Mouse (Mus musculus): Measurements from ENCODE around the gene Gab2. TPM values are rescaled to one million over a fixed set of nuclear protein-coding genes. Genes with fewer than 3 reads are reported as not detected.

Gab2 gene
- polyA plus RNA-seq, 1 experiment from 2014 or later, result 10.1 TPM

GRCm38 (mm10) chr7:97310341-97310635 lies 228.9 kb downstream of the Gab2 start:
- Histone ChIP-seq H3K27ac (ENCODE audit: low read depth, low read length) (no peak overlapping the region), H3K4me1 (ENCODE audit: control insufficient read depth, insufficient read depth, low read length) (no peaks in the 10 kb centered on the region), H3K27me3 (replicated peaks; ENCODE audit: control insufficient read depth, insufficient read depth, low read length) (no peaks in the 10 kb centered on the region), H3K4me2 (ENCODE audit: low read length) (no peak overlapping the region), H3K9ac (ENCODE audit: low read length) (no peak overlapping the region), H3K4me3 (ENCODE audit: low read depth, low read length) (no peak overlapping the region), H3K36me3 (ENCODE audit: control insufficient read depth, insufficient read depth, low read length) (peaks cover 66% of the 10 kb centered on the region), H3K9me3 (replicated peaks; ENCODE audit: control insufficient read depth, low read length) (no peaks in the 10 kb centered on the region)
- WGBS, result 85% methylated on average over 3 of the region's 3 CpGs
- DNase-seq (ENCODE audit: low spot score) (no peak), ATAC-seq (no peak)

- peaks cover 63% of the 10 kb centered on the region for H3K36me3 ChIP-seq (ENCODE audit: control insufficient read depth, insufficient read depth, low read length)
- ATAC-seq, result no peak
- no peak overlapping the region for H3K27ac ChIP-seq (ENCODE audit: low read depth, low read length)
- no peak for DNase-seq (ENCODE audit: low spot score)
- 93% methylated on average over 14 of the region's 14 CpGs for WGBS
- no peak overlapping the region for H3K9ac ChIP-seq (ENCODE audit: low read length)
- no peaks in the 10 kb centered on the region for H3K27me3 ChIP-seq (replicated peaks; ENCODE audit: control insufficient read depth, insufficient read depth, low read length)
- H3K9me3 ChIP-seq (replicated peaks; ENCODE audit: control insufficient read depth, low read length), result no peaks in the 10 kb centered on the region
- no peak overlapping the region for H3K4me2 ChIP-seq (ENCODE audit: low read length)
- no peaks in the 10 kb centered on the region for H3K4me1 ChIP-seq (ENCODE audit: control insufficient read depth, insufficient read depth, low read length)
- H3K4me3 ChIP-seq (ENCODE audit: low read depth, low read length), result no peak overlapping the region
These were observed 230.2 kb downstream of the Gab2 start for GRCm38 (mm10) chr7:97311620-97312019.

DNA sequence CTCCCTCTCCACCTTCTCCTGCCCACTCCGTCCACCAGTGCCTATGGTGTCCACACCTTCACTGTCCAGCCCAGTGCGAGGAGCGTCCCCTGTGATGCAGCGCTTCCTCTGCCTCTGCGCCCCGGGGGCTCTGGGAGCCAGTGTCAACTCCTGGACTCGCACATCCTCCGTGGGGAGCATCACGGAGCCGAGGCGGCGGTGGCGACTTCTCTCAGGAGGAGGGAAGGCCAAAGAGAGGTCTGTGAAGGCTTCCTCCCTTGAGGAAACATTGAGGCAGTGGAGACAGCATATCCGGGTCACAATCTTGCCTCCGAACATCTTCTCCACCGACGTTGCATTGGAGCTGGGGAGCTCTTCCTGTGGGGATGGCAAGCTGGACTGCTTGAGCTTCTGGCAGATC lies 230.8 kb downstream of the Gab2 start:
- no peak for ATAC-seq
- 92% methylated on average over 17 of the region's 17 CpGs for WGBS
- Histone ChIP-seq H3K9ac (ENCODE audit: low read length) (no peak overlapping the region), H3K27me3 (replicated peaks; ENCODE audit: control insufficient read depth, insufficient read depth, low read length) (no peaks in the 10 kb centered on the region), H3K9me3 (replicated peaks; ENCODE audit: control insufficient read depth, low read length) (no peaks in the 10 kb centered on the region), H3K27ac (ENCODE audit: low read depth, low read length) (no peak overlapping the region), H3K4me3 (ENCODE audit: low read depth, low read length) (no peak overlapping the region), H3K36me3 (ENCODE audit: control insufficient read depth, insufficient read depth, low read length) (peaks cover 57% of the 10 kb centered on the region), H3K4me2 (ENCODE audit: low read length) (no peak overlapping the region), H3K4me1 (ENCODE audit: control insufficient read depth, insufficient read depth, low read length) (no peaks in the 10 kb centered on the region)
- no peak for DNase-seq (ENCODE audit: low spot score)

- Histone ChIP-seq H3K36me3 (ENCODE audit: control insufficient read depth, insufficient read depth, low read length) (peaks cover 56% of the 10 kb centered on the region), H3K27ac (ENCODE audit: low read depth, low read length) (no peak overlapping the region), H3K9ac (ENCODE audit: low read length) (no peak overlapping the region), H3K4me3 (ENCODE audit: low read depth, low read length) (no peak overlapping the region), H3K4me1 (ENCODE audit: control insufficient read depth, insufficient read depth, low read length) (no peaks in the 10 kb centered on the region), H3K4me2 (ENCODE audit: low read length) (no peak overlapping the region), H3K27me3 (replicated peaks; ENCODE audit: control insufficient read depth, insufficient read depth, low read length) (no peaks in the 10 kb centered on the region), H3K9me3 (replicated peaks; ENCODE audit: control insufficient read depth, low read length) (no peaks in the 10 kb centered on the region)
- DNase-seq (ENCODE audit: low spot score) (no peak), ATAC-seq (no peak)
- 84% methylated on average over 6 of the region's 6 CpGs for WGBS
These were observed 231.5 kb downstream of the Gab2 start for GRCm38 (mm10) chr7:97312856-97313255.

- DNase-seq (ENCODE audit: low spot score) (no peak), ATAC-seq (no peak)
- no peaks in the 10 kb centered on the region for H3K9me3 ChIP-seq (replicated peaks; ENCODE audit: control insufficient read depth, low read length)
- no peak overlapping the region for H3K27ac ChIP-seq (ENCODE audit: low read depth, low read length)
- no peak overlapping the region for H3K9ac ChIP-seq (ENCODE audit: low read length)
- H3K36me3 ChIP-seq (ENCODE audit: control insufficient read depth, insufficient read depth, low read length), result peaks cover 53% of the 10 kb centered on the region
- H3K4me2 ChIP-seq (ENCODE audit: low read length), result no peak overlapping the region
- 81% methylated on average over 7 of the region's 7 CpGs for WGBS
- H3K4me3 ChIP-seq (ENCODE audit: low read depth, low read length), result no peak overlapping the region
- H3K27me3 ChIP-seq (replicated peaks; ENCODE audit: control insufficient read depth, insufficient read depth, low read length), result no peaks in the 10 kb centered on the region
- H3K4me1 ChIP-seq (ENCODE audit: control insufficient read depth, insufficient read depth, low read length), result no peaks in the 10 kb centered on the region
These were observed 232.1 kb downstream of the Gab2 start for GRCm38 (mm10) chr7:97313364-97313995.

- Histone ChIP-seq H3K27me3 (replicated peaks; ENCODE audit: control insufficient read depth, insufficient read depth, low read length) (no peaks in the 10 kb centered on the region), H3K4me2 (ENCODE audit: low read length) (no peak overlapping the region), H3K4me1 (ENCODE audit: control insufficient read depth, insufficient read depth, low read length) (no peaks in the 10 kb centered on the region), H3K9me3 (replicated peaks; ENCODE audit: control insufficient read depth, low read length) (no peaks in the 10 kb centered on the region), H3K9ac (ENCODE audit: low read length) (no peak overlapping the region), H3K27ac (ENCODE audit: low read depth, low read length) (no peak overlapping the region), H3K4me3 (ENCODE audit: low read depth, low read length) (no peak overlapping the region), H3K36me3 (ENCODE audit: control insufficient read depth, insufficient read depth, low read length) (peaks cover 45% of the 10 kb centered on the region)
- 77% methylated on average over 5 of the region's 5 CpGs for WGBS
- no peak for ATAC-seq
- DNase-seq (ENCODE audit: low spot score), result no peak
These were observed 233.3 kb downstream of the Gab2 start for GRCm38 (mm10) chr7:97314646-97315045.

DNA sequence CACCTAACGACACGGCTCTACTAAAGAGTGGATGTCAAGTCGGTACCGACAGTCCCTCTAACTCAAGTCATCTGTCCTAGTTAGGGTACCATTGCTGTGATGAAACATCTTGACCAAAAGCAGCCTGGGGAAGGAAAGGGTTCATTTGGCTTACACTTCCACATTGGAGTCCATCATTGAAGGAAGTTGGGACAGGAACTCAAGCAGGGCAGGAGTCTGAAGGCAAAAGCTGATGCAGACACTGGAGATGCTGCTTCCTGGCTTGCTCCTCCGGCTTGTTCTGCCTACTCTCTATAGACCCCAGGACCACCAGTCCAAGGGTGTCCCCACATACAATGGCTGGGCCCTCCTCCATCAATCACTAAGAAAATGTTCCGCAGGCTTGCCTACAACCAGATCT lies 234.3 kb downstream of the Gab2 start:
- Histone ChIP-seq H3K27ac (ENCODE audit: low read depth, low read length) (no peak overlapping the region), H3K36me3 (ENCODE audit: control insufficient read depth, insufficient read depth, low read length) (peaks cover 39% of the 10 kb centered on the region), H3K4me2 (ENCODE audit: low read length) (no peak overlapping the region), H3K4me3 (ENCODE audit: low read depth, low read length) (no peak overlapping the region), H3K9me3 (replicated peaks; ENCODE audit: control insufficient read depth, low read length) (no peaks in the 10 kb centered on the region), H3K4me1 (ENCODE audit: control insufficient read depth, insufficient read depth, low read length) (no peaks in the 10 kb centered on the region), H3K9ac (ENCODE audit: low read length) (no peak overlapping the region), H3K27me3 (replicated peaks; ENCODE audit: control insufficient read depth, insufficient read depth, low read length) (no peaks in the 10 kb centered on the region)
- ATAC-seq (no peak), DNase-seq (ENCODE audit: low spot score) (no peak)
- 84% methylated on average over 6 of the region's 6 CpGs for WGBS

GRCm38 (mm10) chr7:97317706-97318105 lies 236.3 kb downstream of the Gab2 start:
- DNase-seq (ENCODE audit: low spot score), result no peak
- no peak for ATAC-seq
- Histone ChIP-seq H3K4me2 (ENCODE audit: low read length) (no peak overlapping the region), H3K9ac (ENCODE audit: low read length) (no peak overlapping the region), H3K27me3 (replicated peaks; ENCODE audit: control insufficient read depth, insufficient read depth, low read length) (no peaks in the 10 kb centered on the region), H3K4me1 (ENCODE audit: control insufficient read depth, insufficient read depth, low read length) (no peaks in the 10 kb centered on the region), H3K9me3 (replicated peaks; ENCODE audit: control insufficient read depth, low read length) (no peaks in the 10 kb centered on the region), H3K36me3 (ENCODE audit: control insufficient read depth, insufficient read depth, low read length) (peaks cover 25% of the 10 kb centered on the region), H3K4me3 (ENCODE audit: low read depth, low read length) (no peak overlapping the region), H3K27ac (ENCODE audit: low read depth, low read length) (no peak overlapping the region)
- WGBS, result 81% methylated on average over 3 of the region's 3 CpGs

DNA sequence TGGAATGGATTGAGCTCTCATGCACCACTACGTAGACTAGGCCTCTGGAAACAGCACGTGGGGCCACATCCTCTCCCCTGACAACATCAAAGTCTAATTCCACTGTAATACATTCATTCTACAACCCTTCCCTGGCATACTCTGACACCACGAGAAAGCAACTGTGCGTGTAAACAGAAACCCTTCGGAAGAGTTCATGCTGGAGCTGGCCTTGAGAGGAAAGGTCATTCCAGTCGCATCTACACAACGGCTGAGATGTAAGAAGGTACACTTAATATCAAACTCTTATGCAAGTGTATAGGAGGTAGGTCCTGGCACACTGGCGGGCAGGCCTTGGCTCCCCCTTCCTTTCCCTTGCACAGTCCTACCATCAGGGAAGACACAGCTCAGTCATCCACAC lies 243.0 kb downstream of the Gab2 start:
- Histone ChIP-seq H3K36me3 (ENCODE audit: control insufficient read depth, insufficient read depth, low read length) (peaks cover 12% of the 10 kb centered on the region; the same call in 1 of the 2 replicates), H3K4me3 (ENCODE audit: low read depth, low read length) (no peak overlapping the region), H3K4me2 (ENCODE audit: low read length) (no peak overlapping the region), H3K4me1 (ENCODE audit: control insufficient read depth, insufficient read depth, low read length) (no peaks in the 10 kb centered on the region), H3K9ac (ENCODE audit: low read length) (no peak overlapping the region), H3K27me3 (replicated peaks; ENCODE audit: control insufficient read depth, insufficient read depth, low read length) (peaks cover 25% of the 10 kb centered on the region), H3K9me3 (replicated peaks; ENCODE audit: control insufficient read depth, low read length) (no peaks in the 10 kb centered on the region), H3K27ac (ENCODE audit: low read depth, low read length) (no peak overlapping the region)
- DNase-seq (ENCODE audit: low spot score), result no peak
- WGBS, result 93% methylated on average over 8 of the region's 8 CpGs
- no peak for ATAC-seq

All from forebrain, embryonic 14.5 days (tissue).